Mouse (Mus musculus) brain, embryonic 14.5 days (tissue): ENCODE measurements at regions not wholly inside any gene's neighbourhood (a gene's known extent, or its start where the extent isn't known, plus 50 kb on each side); places are given as distances from the start of the nearest gene placed in this dataset.

ENCODE experiments used
- CTCF ChIP-seq: fragments of 200-500 bp; IDR thresholded peaks from 2 replicates; pipeline ENCODE4 v1.5.1; 2012; ENCODE audit warnings: inconsistent platforms, mild to moderate bottlenecking, moderate library complexity, borderline replicate concordance; ENCODE audit not compliant: insufficient read depth, insufficient read length; ENCODE audit errors: extremely low read depth
- POLR2A ChIP-seq: fragments of 200-500 bp; IDR thresholded peaks from 2 replicates; pipeline ENCODE4 v1.6.1; 2012; ENCODE audit warnings: mild to moderate bottlenecking, inconsistent platforms, borderline replicate concordance; ENCODE audit not compliant: poor library complexity, insufficient read depth, insufficient read length, severe bottlenecking; ENCODE audit errors: extremely low read depth

GRCm38 (mm10) chr6:50053086-50053485 lies 57.0 kb upstream of the Mpp6 start:
- TF ChIP-seq CTCF: no peak
- no peak for TF ChIP-seq POLR2A
